Mouse (Mus musculus): ENCODE measurements around the gene Rccd1. TPM values are rescaled to one million over a fixed set of nuclear protein-coding genes. Genes with fewer than 3 reads are reported as not detected.

The Rccd1 gene
- total RNA-seq, 2 experiments from 2014 or later = 13.2 to 16.6 TPM

- no peak for DNase-seq
Measured at GRCm38 (mm10) chr7:80298754-80299153, 25.5 kb downstream of the Rccd1 start.

- no peak for DNase-seq
Measured at GRCm38 (mm10) chr7:80297041-80297440, 27.2 kb downstream of the Rccd1 start.

DNA sequence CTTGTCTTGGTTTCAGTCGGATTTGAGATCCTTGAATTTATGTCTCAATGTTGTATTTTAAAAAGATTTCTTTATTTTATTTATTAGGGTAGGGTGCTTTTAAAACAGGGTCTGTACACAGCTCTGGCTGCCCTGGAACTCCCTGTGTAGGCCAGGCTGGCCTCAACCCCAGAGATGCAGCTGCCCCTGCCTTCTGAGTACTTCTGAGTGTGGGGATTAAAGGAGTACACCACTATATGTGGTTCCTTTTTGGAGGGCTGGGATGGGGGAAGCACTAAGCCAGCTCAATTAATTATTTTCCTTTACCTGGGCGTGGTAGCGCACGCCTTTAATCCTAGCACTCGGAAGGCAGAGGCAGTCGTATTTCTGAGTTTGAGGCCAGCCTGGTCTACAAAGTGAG is 27.8 kb downstream of the Rccd1 start:
- no peak for DNase-seq

GRCm38 (mm10) chr7:80294764-80295648 is 29.2 kb downstream of the Rccd1 start:
- no peak for DNase-seq

DNA sequence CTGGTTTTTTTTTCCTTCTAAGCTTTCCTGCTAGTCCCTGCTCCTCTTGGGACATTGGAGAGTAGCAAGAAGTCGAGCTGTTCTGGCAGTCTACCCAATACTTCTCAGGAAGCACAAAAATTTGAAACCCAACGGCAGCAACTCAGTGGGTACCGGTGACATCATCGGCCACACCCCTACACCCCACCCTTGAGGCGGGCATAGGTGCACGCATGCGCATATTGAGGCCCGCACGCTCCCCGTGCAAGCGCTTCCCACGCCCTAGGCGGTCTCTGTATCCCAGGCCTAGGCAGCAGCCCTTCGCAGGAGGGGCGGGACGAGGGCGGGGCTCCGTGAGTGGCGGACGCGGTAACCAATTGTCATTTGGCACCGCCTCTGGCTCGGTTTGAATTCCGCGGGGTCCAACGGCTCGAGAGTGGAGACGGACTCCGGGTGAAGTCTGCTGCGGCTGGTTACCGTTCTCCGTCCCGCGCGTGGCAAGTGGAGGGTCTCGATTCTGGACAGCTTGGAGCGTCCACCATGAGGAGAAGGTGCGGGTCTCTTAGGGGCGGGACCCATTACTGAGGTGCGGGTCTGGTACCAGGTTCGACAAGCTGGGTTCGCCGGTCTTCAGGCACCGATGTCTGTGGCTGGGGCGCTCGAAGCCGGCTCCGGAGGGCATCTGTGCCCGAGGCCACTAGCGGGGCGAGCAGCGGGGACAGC is 30.0 kb downstream of the Rccd1 start, which contains the start of gene Prc1:
Gene Prc1 (plus strand): TSS at position 389 of the 702 bp plus-strand sequence.
- DNase-seq = peak; percentile 99

- no peak for DNase-seq
Measured at GRCm38 (mm10) chr7:80287736-80288135, 36.5 kb downstream of the Rccd1 start.

DNA sequence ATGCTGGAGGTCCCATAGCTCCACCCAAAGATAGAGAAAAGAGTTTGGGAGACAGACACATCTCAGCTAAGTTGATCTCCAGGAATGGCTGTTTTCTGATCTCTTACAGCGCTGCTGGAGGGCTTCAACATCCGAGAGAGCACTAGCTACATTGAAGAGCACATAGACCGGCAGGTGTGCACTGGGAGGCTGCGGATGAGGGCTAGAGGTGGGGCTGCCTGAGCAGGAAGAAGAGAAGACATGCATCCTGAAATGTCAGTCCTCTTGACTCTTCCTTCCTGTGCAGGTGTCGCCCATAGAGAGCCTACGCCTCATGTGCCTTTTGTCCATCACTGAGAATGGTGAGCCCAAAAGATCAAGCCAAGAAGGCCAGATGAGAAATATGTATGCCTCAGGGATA is 38.5 kb downstream of the Rccd1 start:
- DNase-seq = no peak

GRCm38 (mm10) chr7:80284391-80284790 is 39.9 kb downstream of the Rccd1 start:
- no peak for DNase-seq

- DNase-seq = no peak
Measured at GRCm38 (mm10) chr7:80283226-80283918, 40.9 kb downstream of the Rccd1 start.

DNA sequence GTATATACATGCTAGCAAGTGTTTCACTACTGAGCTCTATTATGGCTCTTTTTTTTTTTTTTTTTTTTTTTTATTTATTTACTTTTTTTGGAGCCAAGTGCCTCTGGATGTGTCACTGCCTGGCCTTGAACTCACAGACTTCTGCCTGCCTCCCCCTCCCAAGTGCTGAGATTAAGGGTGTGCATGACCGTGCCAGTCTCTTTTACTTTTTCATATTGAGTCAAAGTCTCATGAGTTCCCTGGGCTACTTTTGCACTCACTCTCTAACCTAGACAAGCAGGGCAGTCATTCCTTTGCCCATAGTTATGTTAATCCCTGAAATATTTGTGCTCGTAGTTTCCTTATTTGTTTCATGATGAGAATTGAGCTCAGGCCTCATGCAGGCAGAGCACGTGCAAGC is 42.6 kb downstream of the Rccd1 start:
- DNase-seq = no peak

GRCm38 (mm10) chr7:80280998-80281397 is 43.3 kb downstream of the Rccd1 start:
- no peak for DNase-seq

GRCm38 (mm10) chr7:80280032-80280431 is 44.2 kb downstream of the Rccd1 start:
- DNase-seq = no peak

DNA sequence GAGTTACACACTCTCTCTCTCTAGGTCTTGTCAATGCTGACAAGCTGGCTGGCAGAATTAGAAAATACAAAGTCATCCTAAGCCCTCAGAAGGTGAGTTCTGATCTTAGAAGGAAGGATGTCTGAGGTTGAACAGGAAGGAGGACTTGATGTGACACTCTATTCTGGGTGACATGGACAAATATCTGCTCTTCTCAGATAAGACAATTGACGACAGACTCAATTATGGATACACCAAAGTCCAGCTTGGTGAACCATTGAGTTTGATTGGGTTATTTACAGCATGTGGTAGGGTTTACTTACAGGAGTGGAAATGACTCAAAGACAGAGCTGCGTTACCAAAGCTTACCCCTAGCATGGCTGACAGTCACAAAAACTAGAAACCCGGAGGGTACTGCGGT is 47.9 kb downstream of the Rccd1 start:
- no peak for DNase-seq

DNA sequence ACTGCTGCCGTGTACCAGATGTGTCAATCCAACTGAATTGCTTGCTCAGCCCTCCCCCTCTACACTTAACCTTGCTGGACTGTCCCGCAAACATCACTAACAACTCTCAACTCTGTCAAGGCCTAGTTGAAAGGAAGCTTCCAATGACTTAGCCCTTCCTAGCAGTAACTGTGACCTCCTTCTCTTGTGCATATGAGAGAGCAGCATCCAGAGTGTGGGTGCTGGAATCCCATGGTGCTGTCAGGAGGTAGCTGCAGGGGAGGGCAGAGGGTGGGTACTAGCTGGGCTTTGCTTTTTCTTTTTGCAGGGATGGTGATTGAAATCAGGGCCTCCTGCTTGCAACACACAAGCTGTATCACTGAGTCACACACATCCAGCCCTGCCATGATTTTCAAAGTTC is 50.8 kb downstream of the Rccd1 start:
- no peak for DNase-seq

DNA sequence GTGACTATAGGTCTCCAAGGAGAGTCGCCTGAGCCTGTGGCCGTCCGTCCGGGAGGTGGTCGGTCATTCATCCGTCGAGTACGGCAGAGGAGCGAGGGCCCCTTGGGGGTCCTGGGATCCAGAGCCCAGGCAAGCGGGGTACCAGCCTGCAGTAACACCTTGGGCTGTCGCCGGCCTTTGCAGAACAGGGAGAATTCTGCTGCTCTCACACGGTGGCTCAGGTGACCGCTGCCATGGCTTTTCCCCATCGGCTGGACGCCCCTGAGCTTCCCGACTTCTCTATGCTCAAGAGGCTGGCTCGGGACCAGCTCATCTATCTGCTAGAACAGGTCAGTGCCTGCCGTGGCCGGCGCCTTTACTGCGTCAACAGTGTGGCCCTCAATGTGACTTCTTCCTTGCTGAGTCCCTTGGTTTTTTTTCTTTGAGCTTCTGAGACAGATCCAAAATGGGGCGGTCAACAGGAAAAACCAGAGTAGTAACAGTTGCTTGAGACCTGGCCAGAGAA is 54.5 kb downstream of the Rccd1 start:
- no peak for DNase-seq

DNA sequence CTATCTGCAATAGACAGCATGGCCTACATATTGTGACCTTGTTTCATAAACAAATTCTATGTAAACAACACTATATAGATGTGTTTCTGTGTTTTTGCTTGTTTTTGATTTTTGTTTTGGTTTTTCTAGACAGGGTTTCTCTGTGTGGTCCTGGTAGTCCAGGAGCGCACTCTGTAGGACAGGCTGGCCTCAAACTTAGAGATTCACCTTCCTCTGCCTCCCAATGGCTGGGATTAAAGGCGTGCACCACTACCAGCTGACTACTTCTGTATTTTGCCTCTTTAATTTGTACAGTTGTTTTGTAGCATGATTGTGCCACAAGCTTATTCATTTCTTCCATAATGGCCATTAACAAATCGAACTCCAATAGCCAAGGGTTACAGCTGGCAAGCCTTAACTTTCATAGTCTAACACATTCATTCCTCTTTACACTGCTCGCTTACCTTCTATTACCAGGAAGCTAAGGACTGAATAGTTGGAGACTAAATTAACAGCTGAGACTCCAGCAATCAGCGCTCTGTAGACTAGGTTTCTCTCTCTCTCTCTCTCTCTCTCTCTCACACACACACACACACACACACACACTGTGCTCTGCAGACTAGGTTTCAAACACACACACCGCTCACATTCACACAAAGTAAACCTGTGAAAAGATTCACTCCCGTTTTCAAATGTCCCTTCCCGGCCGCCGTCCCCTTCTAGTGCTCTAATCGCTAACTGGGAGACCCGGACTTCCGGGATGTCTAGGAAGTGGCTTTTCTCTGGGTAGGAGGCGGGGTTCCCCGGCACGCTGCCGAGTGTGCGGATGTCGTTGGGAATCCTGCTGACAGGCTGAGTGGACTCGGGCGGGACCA is 55.1 kb downstream of the Rccd1 start, which contains the start of gene Vps33b:
Gene Vps33b (plus strand): TSS at position 753 of the 854 bp plus-strand sequence.
- DNase-seq = peak; percentile 92 to 94

DNA sequence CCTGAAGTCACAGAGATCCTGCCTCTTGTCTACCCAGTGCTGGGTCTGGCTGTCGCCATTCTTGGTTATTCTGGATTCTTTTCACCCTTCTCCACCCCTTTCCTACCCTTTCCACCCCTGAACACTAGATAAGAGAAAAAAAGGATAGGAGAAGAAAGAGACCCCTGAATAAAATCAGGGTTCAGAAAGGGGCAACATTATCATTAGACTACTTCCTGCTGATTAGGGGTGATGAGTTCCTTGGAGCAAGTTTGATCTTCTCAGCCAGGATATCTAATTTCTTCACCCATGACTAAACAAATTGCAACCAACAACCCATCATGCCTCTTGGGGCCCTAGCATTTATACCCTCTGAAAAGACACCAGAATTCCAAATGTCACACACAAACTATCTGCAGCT is 56.5 kb downstream of the Rccd1 start:
- no peak for DNase-seq

DNA sequence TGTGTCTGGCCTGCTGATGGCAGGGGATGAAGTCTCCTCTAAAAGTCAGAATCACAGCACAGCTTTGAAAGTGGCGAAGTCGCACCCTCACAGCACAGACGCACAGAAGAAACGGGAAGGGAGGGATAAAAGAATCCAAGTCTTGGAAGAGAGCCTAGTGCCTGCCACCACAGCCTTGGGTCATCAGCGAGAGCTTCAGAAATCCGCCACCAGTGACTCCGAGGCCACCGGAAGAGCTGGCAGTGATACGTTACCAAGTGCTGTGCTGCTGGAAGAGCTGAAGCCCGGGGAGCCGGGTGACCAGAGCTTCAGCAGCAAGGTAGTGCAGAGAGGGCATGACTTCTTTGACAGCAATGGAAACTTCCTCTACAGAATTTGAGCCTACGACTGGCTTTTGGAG is 59.6 kb downstream of the Rccd1 start:
- DNase-seq = no peak

GRCm38 (mm10) chr7:80261372-80261990 is 62.8 kb downstream of the Rccd1 start:
- DNase-seq = peak; percentile 9 to 11

DNA sequence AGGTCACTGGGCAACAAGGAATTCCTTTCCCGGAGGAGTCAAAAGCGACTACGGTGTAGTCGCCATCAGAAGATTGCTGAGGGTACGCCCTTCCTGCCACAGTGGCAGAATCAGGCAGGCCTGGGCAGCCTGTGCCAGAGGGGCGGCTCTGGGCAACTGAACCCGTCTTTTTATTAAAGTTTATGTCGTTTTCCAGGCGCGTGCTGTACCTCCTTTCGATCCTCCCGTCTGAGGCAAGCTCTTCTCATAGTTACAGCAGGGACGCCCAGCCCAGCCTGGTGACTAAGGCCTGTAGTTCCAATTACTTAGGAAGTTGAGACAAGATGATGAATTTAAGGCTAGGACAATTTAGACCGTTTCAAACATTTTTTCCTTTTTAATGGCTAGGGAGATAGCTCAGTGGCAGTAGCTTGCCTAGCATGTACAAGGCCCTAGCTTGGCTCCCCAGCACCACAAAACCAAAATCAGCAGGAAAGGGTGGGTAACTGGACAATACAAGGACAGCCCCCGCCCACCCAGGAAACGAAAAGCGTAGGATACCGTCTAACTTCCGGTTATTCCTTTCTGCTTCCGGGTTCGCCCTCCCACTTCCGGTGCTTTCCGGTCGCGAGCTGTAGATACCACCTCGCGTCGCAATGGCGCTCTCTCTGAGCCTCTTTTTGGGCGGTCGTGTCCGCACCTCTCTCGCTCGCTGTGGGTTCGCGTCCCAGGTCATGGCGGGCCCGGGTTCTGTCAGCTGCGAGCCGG is 63.5 kb downstream of the Rccd1 start, which contains the start of gene Ngrn:
Gene Ngrn (plus strand): TSS at position 591 of the 747 bp plus-strand sequence.
- peak; percentile 75 to 80 for DNase-seq
